Mouse (Mus musculus): Measurements from ENCODE around the gene Sptssa.
A peak's percentile ranks its signal among the peaks of the same experiment; 100 is the strongest.

Gene Sptssa

DNA sequence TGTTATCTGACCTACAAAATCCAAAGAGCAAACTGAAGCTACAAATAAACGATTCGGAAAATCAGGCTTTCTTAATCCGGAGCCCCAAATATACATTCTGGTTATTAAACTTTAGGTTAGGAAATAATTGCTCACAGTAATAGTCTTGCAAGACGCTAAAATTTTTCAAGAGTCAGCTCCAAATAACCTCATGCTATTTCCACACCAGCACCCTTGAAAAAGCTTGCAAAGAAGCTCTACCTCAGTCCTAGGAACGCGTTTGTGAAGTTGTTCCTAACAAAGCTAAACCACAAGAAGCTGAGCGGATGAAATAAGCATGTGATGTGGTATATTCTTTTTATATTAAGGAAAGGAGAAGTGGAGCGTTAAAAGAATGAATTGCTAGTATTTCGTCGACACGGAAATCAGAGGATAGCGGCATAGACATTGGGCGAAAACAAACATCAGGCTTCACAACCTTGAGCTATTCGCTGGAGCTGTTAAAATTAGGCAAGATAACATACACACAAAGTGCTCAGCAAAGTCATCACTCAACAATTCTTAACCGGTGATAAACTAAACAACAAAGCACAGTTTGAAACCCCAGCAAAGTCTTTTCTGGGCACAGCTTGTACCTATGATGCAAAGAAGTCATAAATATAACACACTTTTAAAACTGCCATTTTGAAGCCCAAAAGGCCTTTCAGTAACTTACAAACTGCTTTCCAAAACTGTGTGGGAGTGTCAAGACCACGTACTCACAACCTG is 908 bp downstream of the Sptssa start:
- DNase-seq (ENCODE audit: low spot score): no peak

GRCm38 (mm10) chr12:54654741-54655140 is 1.6 kb downstream of the Sptssa start:
- DNase-seq (ENCODE audit: low spot score): no peak

DNA sequence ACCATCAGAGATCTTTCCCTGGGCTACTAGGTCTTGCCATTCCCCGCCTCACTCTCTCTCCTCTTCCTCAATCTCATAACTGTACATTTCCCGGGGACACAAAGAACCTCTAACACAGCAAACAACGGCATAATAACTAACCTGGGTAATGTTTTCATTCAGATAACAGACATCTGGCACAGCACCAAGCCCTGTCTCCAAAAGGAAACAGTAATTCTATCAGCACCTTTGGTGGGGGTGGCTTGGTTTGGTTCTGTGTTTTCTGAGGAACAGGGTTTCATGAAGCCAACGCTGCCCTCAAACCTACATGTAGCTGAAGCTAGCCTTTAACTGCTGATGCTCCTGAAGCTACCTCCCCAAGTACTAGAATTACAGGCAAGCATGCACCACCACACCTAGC is 2.2 kb downstream of the Sptssa start:
- no peak for DNase-seq (ENCODE audit: low spot score)

DNA sequence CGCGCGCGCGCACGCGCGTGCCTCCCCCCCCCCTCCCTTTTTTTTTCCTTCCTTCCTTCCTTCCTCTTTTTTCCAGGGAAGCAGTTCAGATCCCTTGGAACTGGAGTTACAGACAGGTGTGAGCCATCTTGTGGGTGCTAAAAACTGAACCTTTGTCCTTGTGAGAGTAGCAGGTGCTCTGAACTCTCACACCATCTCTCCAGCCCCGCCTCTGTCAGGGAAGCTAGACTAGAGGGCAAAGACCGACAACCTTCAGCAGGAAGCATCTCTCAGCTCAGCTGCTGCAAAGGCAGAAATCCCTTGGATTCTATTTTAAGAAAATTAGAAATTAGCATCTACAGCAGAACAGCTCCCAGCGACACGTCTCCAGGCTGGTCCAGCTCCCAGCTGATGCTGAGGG is 4.0 kb downstream of the Sptssa start:
- peak; percentile 72 for DNase-seq (ENCODE audit: low spot score)

DNA sequence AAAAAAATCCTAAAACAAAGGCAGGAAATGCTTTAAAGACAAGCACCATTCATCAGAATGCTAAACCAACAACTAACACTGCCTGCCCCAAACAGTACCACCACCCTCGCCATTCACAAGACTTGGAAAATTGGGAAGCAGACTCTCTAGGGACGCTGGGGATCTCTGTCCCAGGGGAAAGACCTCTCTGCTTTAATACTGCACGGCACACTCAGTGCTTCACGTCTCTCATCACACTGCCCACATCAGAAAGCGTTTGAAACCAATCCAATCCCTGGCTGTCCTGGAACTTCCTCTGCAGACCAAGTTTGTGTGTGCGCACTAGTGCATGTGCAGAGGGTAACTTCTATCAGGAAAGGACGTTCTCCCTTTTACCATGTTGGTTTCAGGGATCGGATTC is 4.6 kb downstream of the Sptssa start:
- DNase-seq (ENCODE audit: low spot score): peak; percentile 9

DNA sequence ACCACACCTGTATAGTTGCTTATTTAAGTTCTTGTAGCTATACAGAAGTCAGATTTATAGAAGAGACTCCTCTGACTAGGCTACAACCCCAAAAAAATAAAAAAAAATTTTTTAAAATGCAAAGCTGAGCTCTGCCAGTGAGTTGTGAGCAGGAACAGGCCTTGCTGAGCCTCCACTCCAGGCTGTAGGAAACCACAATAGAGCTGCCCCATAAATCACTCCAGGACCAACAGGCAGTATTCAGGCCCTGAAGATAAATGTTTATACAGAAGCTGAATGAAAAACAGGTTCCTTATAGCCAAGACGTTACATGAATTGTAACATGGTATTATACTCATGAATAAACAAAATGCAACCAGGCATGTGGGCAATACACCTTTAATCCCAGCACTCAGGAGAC is 5.2 kb downstream of the Sptssa start:
- DNase-seq (ENCODE audit: low spot score): no peak

DNA sequence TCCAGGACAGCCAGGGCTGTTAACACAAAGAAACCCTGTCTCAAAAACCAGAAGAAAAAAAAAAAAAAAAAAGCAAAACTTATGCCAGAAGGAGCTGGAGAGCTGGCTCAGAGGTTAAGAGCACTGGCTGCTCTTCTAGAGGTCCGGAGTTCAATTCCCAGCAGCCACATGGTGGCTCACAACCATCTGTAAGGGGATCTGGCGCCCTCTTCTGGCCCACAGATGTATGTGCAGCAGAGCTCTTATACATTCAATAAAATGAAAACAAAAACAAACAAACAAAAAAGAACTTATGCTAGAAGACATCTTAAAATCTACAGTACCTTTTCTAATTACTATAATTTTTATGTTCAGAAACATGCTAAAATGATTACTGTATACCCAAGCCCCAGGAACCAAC is 11.4 kb downstream of the Sptssa start:
- DNase-seq (ENCODE audit: low spot score): no peak

DNA sequence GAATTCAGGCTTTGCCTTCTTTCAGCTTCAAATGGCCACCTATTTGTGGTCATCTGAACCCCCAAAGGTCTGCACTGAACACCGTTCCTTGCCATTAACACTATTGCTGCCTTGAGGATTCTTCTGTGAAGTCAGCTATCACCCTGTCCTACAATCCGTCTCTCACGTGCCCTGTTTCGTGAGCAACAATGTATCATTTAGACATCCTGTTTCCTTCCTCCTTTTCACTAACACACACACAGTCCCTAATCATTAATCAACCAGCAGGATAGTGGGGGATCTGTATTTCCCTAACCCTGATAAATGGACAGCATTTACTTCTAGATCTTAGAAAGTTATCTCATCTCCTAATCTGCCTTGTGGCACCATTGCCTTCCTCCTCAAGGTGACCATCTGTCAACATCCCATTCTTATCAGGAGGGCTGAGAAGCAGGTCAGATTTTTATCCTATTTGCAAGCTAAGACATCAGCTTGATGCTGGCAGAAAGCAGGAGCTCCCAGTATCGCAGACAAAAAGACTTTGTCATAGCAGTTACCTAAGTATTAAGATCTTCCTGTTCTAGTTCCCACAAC is 13.0 kb downstream of the Sptssa start:
- DNase-seq (ENCODE audit: low spot score): peak; percentile 51

- DNase-seq (ENCODE audit: low spot score): no peak
These were observed 15.0 kb downstream of the Sptssa start for GRCm38 (mm10) chr12:54641374-54641773.

DNA sequence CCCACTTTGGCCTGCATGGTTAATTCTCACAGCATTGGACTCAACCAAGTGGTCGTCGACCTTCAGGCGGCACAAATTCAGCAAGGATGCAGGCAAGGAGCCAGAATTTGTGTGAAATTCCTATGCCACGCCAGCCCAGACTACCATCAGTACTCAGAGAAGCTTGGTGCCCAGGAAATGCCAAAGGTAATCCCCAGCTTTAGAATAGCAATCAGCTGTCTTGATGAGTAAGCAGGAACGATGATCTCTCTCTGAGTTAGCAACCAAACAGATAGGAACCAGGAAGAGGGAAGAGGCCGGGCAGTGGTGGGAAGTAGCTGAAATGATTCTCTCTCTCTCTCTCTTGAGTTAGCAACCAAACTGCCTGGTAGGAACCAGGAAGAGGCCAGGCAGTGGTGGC is 16.1 kb downstream of the Sptssa start:
- no peak for DNase-seq (ENCODE audit: low spot score)

GRCm38 (mm10) chr12:54637033-54637432 is 19.3 kb downstream of the Sptssa start:
- no peak for DNase-seq (ENCODE audit: low spot score)

DNA sequence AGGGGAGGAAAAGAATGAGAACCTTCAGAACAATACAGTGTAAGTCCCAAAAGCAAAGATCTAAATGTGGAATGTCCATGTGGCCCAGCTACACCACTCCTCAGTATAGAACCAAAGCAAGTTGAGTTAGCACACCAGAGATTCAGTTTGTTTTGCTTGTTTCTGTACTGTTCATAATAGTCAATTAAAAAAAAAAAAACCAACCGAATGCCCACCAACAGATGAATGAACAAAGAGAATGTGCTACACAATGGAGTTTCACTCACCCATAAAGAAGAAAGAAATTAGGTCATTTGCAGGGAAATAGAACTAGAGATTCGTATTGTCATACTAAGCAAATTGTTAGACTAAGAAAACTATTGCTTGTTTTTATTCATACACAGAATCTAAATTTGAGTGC is 24.2 kb downstream of the Sptssa start:
- DNase-seq (ENCODE audit: low spot score): no peak

DNA sequence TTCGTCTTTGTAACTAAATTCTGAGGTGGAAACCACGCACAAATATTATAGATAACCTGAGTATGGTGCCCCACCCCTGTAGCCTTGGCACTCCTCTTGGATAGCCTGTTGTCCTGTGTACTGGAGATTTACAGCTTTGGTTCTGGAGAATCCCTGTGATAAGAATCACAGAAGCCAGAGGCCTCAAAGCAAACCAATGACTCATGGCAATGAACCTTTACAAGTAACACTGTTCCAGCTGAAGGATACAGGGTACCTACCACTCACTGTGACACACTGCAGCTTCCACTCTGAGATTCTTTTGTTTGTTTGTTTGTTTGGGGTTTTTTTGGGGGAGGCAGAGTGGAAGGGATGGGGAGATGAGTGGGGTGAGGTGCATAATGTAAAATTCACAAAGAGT is 34.4 kb downstream of the Sptssa start:
- DNase-seq (ENCODE audit: low spot score): no peak

DNA sequence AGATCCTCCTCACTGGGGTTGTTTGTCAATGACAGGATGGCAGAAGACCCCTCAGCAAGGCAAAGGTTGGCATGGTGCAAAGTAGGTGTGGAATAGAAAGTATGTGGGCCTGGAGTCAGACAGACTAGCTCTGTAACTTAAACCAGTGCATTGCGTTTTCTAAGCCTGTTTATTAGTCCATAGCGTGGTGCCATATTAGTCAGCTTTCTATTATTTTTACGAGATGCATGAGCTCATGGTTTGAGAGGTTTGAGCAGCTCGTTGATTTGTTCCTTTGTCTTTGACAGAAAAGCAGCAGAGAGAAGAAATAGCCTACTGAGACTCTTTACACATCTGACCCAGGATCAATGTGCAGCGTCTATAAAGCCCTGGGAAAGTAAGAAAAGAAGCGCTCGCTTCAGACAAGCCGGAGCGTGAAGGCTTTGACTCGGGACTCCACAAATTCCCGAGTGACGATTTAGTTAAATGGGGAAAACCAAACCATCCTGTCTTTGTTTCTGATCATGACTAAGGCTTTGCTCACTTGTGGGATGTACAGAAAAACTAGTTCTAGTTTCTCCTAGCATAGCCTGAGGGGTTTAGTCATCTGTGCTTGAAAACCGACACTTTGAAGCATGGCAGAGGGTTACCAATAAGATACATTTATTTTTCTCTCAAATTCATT is 36.2 kb downstream of the Sptssa start:
- DNase-seq (ENCODE audit: low spot score): no peak

GRCm38 (mm10) chr12:54608988-54609387 is 47.4 kb downstream of the Sptssa start:
- DNase-seq (ENCODE audit: low spot score): no peak

DNA sequence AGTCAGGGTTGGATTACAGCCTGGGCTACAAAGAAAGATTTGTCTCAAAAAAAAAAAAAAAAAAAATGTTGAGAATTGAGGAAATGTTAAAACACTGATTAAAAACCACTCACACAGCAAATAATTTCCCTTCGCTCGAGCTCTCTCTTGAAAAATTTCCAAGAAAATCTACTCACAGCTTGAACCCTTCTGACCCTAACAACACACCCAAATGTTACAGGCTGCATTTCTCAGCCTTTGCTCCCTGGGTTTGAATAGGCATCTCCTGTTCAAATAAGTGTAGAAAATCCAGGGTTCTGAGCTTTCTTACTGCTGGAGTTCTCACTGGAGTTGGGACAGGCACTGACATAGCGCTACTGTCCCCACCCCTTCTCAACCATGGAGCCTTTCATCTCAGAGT is 51.2 kb downstream of the Sptssa start:
- DNase-seq (ENCODE audit: low spot score): peak; percentile 48

DNA sequence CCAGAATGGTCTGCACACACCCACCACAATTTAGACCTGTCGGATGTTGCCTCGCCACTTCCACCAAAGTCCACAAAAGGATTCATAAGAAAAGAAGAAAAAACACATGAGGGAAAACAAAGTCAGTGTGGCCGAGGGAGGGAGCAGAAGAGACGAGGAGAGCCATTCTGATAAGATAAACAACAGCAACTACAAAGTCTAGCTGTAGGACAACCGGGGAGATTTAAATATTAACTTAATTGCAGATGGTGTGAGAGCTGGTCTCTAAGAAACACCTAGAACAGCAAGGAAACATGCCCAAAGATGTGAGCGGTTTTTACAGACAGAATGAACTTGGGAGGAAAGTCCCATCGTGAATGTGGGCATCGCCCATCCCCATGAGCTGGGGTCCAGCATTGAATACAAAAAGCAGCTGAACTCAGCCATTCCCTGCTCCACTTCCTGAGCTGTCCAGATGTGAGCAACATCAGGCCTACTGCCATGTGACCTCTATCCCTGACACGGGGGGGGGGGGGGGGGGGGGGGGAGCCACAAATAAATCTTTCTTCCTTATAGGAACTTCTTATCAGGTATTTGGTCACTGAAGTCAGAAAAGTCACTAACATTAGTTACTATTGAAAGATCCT is 52.7 kb downstream of the Sptssa start:
- peak; percentile 51 for DNase-seq (ENCODE audit: low spot score)

- no peak for DNase-seq (ENCODE audit: low spot score)
These were observed 55.9 kb downstream of the Sptssa start for GRCm38 (mm10) chr12:54600482-54600881.

- DNase-seq (ENCODE audit: low spot score): no peak
These were observed 58.0 kb downstream of the Sptssa start for GRCm38 (mm10) chr12:54598358-54598757.

GRCm38 (mm10) chr12:54596715-54597114 is 59.7 kb downstream of the Sptssa start:
- DNase-seq (ENCODE audit: low spot score): no peak
